Comparison of ENCODE assay signal across 26 mouse cellular contexts in the genomic region with DNA sequence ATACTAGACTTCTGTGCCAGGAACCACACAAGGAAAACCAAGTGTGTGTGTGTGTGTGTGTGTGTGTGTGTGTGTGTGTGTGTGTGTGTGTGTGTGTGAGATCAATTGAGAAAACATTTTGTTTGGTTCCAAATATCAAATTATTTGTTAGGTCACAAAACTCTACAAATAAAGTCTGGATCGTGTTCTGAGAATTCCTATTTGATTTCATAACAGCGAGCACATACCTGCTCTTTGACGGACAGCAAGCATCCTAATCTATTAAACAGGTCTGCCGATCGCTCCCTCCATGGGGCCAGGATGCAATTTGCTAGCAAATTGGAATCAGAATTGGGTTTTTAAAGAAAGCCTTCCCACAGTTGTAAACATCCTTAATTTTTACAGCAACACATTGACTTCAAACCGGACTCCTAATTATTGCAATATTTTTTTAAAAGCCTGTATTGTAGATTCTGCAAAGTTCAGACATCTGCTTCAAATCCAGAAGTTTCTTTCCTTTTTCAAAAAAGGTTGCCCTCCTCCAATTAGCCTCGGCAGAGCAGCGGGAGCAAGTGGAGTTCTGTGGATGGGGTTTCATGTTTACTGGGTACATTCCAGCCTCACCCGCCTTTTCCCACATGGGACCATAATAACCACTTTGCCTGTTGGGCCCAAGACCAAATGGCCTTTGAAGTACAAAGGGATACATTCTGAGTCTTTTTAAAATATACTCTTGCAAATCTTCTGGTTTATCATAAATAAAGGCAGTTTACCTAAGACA.
A peak's percentile ranks its signal among the peaks of the same experiment; 100 is the strongest.
DNase-seq lines count a peak whose midpoint lies in the region; ATAC-seq lines count a peak whose summit lies in the region.
"Had no signal": no experiment of that assay in that cellular context is flagged by ENCODE, and none has a peak within 500 bp of the region (broad histone marks: within the 10 kb centered on the region; RNA-seq: fewer than 3 reads in every experiment).

No protein-coding gene starts in this region.

- no peak overlapping the region for H3K9ac ChIP-seq in midbrain, embryonic 11.5 days (ENCODE audit: low read length)
- no peak overlapping the region for H3K9ac ChIP-seq in midbrain, embryonic 15.5 days
- no peak overlapping the region for H3K9ac ChIP-seq in hindbrain, embryonic 13.5 days
- H3K9ac ChIP-seq: embryonic facial prominence, embryonic 12.5 days; forebrain, embryonic 15.5 days; heart, embryonic 12.5 days; hindbrain, embryonic 12.5 days; midbrain, embryonic 12.5 days had no signal

- no peak overlapping the region for H3K27ac ChIP-seq in midbrain, embryonic 11.5 days (ENCODE audit: low read depth, low read length)
- no peak overlapping the region for H3K27ac ChIP-seq in midbrain, embryonic 15.5 days
- H3K27ac ChIP-seq in hindbrain, embryonic 13.5 days = no peak overlapping the region
- H3K27ac ChIP-seq: forebrain, embryonic 15.5 days; hindbrain, embryonic 12.5 days; midbrain, embryonic 12.5 days had no signal

- no peaks in the 10 kb centered on the region for H3K36me3 ChIP-seq in midbrain, embryonic 11.5 days (ENCODE audit: control insufficient read depth, insufficient read depth, low read length)
- no peaks in the 10 kb centered on the region for H3K36me3 ChIP-seq in midbrain, embryonic 15.5 days (replicated peaks)
- no peaks in the 10 kb centered on the region for H3K36me3 ChIP-seq in hindbrain, embryonic 13.5 days
- H3K36me3 ChIP-seq: embryonic facial prominence, embryonic 12.5 days; forebrain, embryonic 15.5 days; heart, embryonic 12.5 days; hindbrain, embryonic 12.5 days; midbrain, embryonic 12.5 days had no signal

- 84% methylated on average over 9 of the region's 9 CpGs for WGBS in midbrain, embryonic 11.5 days
- WGBS in midbrain, embryonic 15.5 days = 86% methylated on average over 9 of the region's 9 CpGs
- 89% methylated on average over 9 of the region's 9 CpGs for WGBS in hindbrain, embryonic 13.5 days

- no peaks in the 10 kb centered on the region for H3K27me3 ChIP-seq in midbrain, embryonic 11.5 days (ENCODE audit: control insufficient read depth, insufficient read depth, low read length)
- H3K27me3 ChIP-seq in midbrain, embryonic 15.5 days (replicated peaks) = no peaks in the 10 kb centered on the region
- no peaks in the 10 kb centered on the region for H3K27me3 ChIP-seq in hindbrain, embryonic 13.5 days
- H3K27me3 ChIP-seq: embryonic facial prominence, embryonic 12.5 days; forebrain, embryonic 15.5 days; heart, embryonic 12.5 days; hindbrain, embryonic 12.5 days; midbrain, embryonic 12.5 days had no signal

- H3K4me2 ChIP-seq in midbrain, embryonic 11.5 days = no peak overlapping the region
- no peak overlapping the region for H3K4me2 ChIP-seq in midbrain, embryonic 15.5 days
- H3K4me2 ChIP-seq in hindbrain, embryonic 13.5 days = no peak overlapping the region
- H3K4me2 ChIP-seq: embryonic facial prominence, embryonic 12.5 days; forebrain, embryonic 15.5 days; heart, embryonic 12.5 days; hindbrain, embryonic 12.5 days; liver, embryonic 11.5 days; midbrain, embryonic 12.5 days had no signal

- DNase-seq in adrenal gland, postnatal 10 days = peak; percentile 35
- DNase-seq in adrenal gland, adult 18-20 months (ENCODE audit: low spot score in 2 of 2) = no peak
- DNase-seq in midbrain, embryonic 11.5 days (ENCODE audit: low spot score, missing footprints) = peak; percentile 62
- DNase-seq in hindlimb bud, embryonic 11.5 days (ENCODE audit: extremely low spot score, low read depth, low spot score) = peak; percentile 57
- no peak for DNase-seq in testis, postnatal 14 days (ENCODE audit: low spot score)
- DNase-seq in gastrocnemius, postnatal 25 days = no peak
- DNase-seq: cerebellum, adult 18-20 months; cerebellum, postnatal 25 days; gastrocnemius, postnatal 10 days; heart, adult 11 months; heart, postnatal 10 days; kidney, adult 2 months; kidney, postnatal 14 days; layer of hippocampus, postnatal 36 days; lung, adult 18-20 months; lung, postnatal 10 days had no signal

- H3K4me3 ChIP-seq in midbrain, embryonic 11.5 days (ENCODE audit: low read depth, low read length) = no peak overlapping the region
- no peak overlapping the region for H3K4me3 ChIP-seq in midbrain, embryonic 15.5 days
- H3K4me3 ChIP-seq in hindbrain, embryonic 13.5 days = no peak overlapping the region
- H3K4me3 ChIP-seq: embryonic facial prominence, embryonic 12.5 days; forebrain, embryonic 15.5 days; heart, embryonic 12.5 days; hindbrain, embryonic 12.5 days; midbrain, embryonic 12.5 days had no signal

- no peak for ATAC-seq in midbrain, embryonic 11.5 days (ENCODE audit: low FRiP score)
- no peak for ATAC-seq in midbrain, embryonic 15.5 days (replicated peaks)
- ATAC-seq in hindbrain, embryonic 13.5 days (ENCODE audit: low FRiP score) = no peak
- ATAC-seq: activated CD4-positive, CD25-positive, alpha-beta regulatory T cell, adult 4 months; forebrain, embryonic 15.5 days; inflammation-experienced regulatory T-cells, adult 6 months had no signal

- no peaks in the 10 kb centered on the region for H3K9me3 ChIP-seq in midbrain, embryonic 11.5 days (ENCODE audit: control insufficient read depth, low read length)
- no peaks in the 10 kb centered on the region for H3K9me3 ChIP-seq in midbrain, embryonic 15.5 days
- H3K9me3 ChIP-seq in hindbrain, embryonic 13.5 days = no peaks in the 10 kb centered on the region
- H3K9me3 ChIP-seq: embryonic facial prominence, embryonic 12.5 days; forebrain, embryonic 15.5 days; heart, embryonic 12.5 days; hindbrain, embryonic 12.5 days; midbrain, embryonic 12.5 days had no signal

- no peaks in the 10 kb centered on the region for H3K4me1 ChIP-seq in midbrain, embryonic 11.5 days (ENCODE audit: control insufficient read depth, insufficient read depth, low read length)
- H3K4me1 ChIP-seq in midbrain, embryonic 15.5 days = no peaks in the 10 kb centered on the region
- no peaks in the 10 kb centered on the region for H3K4me1 ChIP-seq in hindbrain, embryonic 13.5 days (replicated peaks)
- H3K4me1 ChIP-seq: forebrain, embryonic 15.5 days; hindbrain, embryonic 12.5 days; midbrain, embryonic 12.5 days had no signal

Comparison
In these comparisons a context has a peak if more than half of its experiments do, and no peak if none do; other contexts are left out.
1. DNase-seq: peak in adrenal gland, postnatal 10 days (single experiment), midbrain, embryonic 11.5 days (single experiment) and hindlimb bud, embryonic 11.5 days (single experiment); none in adrenal gland, adult 18-20 months (0 of 2), testis, postnatal 14 days (single experiment) and gastrocnemius, postnatal 25 days (single experiment).